Mouse (Mus musculus) MEL (cell line): ENCODE data around the gene Rab33b. TPM values are rescaled to one million over a fixed set of nuclear protein-coding genes. Genes with fewer than 3 reads are reported as not detected.

ENCODE experiments used
- DNase-seq: peaks from one replicate; pipeline ENCODE4 v3.0.0; 2011; ENCODE audit warnings: low read depth, low spot score
- H3K27ac ChIP-seq: 2 replicates; pipeline ENCODE4 v1.5.1; 2012; ENCODE audit warnings: low read depth, mild to moderate bottlenecking, control low read depth, low read length, moderate library complexity; ENCODE audit not compliant: control insufficient read depth
- H3K27me3 ChIP-seq, 2 experiments: fragments of 150-350 bp in 1 of 2; sonication (generic) in 1 of 2; 2 replicates each; pipeline ENCODE4 v1.6.1; 2012; ENCODE audit warnings: low read length in 2 of 2, mild to moderate bottlenecking in 2 of 2, improper control_type of control experiment in 1 of 2, moderate library complexity in 1 of 2; ENCODE audit not compliant: insufficient read depth in 2 of 2, control insufficient read depth in 1 of 2
- H3K36me3 ChIP-seq, 2 experiments: 2 replicates each; pipeline ENCODE4 v1.6.1; 2012 to 2014; ENCODE audit warnings: low read length in 2 of 2, improper control_type of control experiment in 1 of 2, inconsistent platforms in 1 of 2, mild to moderate bottlenecking in 1 of 2; ENCODE audit not compliant: insufficient read depth in 2 of 2, control insufficient read depth in 1 of 2
- H3K4me1 ChIP-seq, 2 experiments: fragments of 150-350 bp in 1 of 2; sonication (generic) in 1 of 2; 2 replicates each; pipeline ENCODE4 v1.6.1; 2012; ENCODE audit warnings: low read length in 2 of 2, improper control_type of control experiment in 1 of 2, mild to moderate bottlenecking in 1 of 2; ENCODE audit not compliant: insufficient read depth in 2 of 2, control insufficient read depth in 1 of 2
- H3K4me3 ChIP-seq, 2 experiments: fragments of 150-350 bp in 1 of 2; sonication (generic) in 1 of 2; 2 replicates each; pipeline ENCODE4 v1.5.1; 2012; ENCODE audit warnings: low read depth in 2 of 2, low read length in 2 of 2, mild to moderate bottlenecking in 2 of 2, moderate library complexity in 2 of 2, control low read depth in 1 of 2, improper control_type of control experiment in 1 of 2; ENCODE audit not compliant: control insufficient read depth in 1 of 2, insufficient read depth in 1 of 2
- H3K79me2 ChIP-seq: 2 replicates; pipeline ENCODE4 v1.6.1; 2012; ENCODE audit warnings: mild to moderate bottlenecking, low read length, moderate library complexity; ENCODE audit not compliant: control insufficient read depth, poor library complexity, insufficient read depth
- H3K9ac ChIP-seq: 2 replicates; pipeline ENCODE4 v1.6.1; 2012; ENCODE audit warnings: low read depth, mild to moderate bottlenecking, control low read depth, low read length, moderate library complexity; ENCODE audit not compliant: control insufficient read depth, poor library complexity, severe bottlenecking
- H3K9me3 ChIP-seq: fragments of 150-350 bp; sonication (generic); replicated peaks from 2 replicates; pipeline ENCODE4 v1.6.1; 2012; ENCODE audit warnings: mild to moderate bottlenecking, low read length, improper control_type of control experiment, moderate library complexity; ENCODE audit not compliant: insufficient read depth
- BHLHE40 ChIP-seq: IDR thresholded peaks from 2 replicates; pipeline ENCODE4 v1.6.1; 2012; ENCODE audit warnings: low read depth, mild to moderate bottlenecking, inconsistent platforms, low read length, improper control_type of control experiment, borderline replicate concordance
- CTCF ChIP-seq, 3 experiments: IDR thresholded peaks in 2 of 3; conservative IDR thresholded peaks in 1 of 3; 2 replicates each; pipeline ENCODE4 v1.5.1; 2011 to 2012; ENCODE audit warnings: low read length in 3 of 3, low read depth in 2 of 3, mild to moderate bottlenecking in 2 of 3, improper control_type of control experiment in 1 of 3, inconsistent platforms in 1 of 3, mixed read lengths in 1 of 3, moderate library complexity in 1 of 3; ENCODE audit not compliant: control insufficient read depth in 1 of 3, insufficient read depth in 1 of 3, poor library complexity in 1 of 3, severe bottlenecking in 1 of 3
- ELF1 ChIP-seq: IDR thresholded peaks from 2 replicates; pipeline ENCODE4 v1.6.1; 2014; ENCODE audit warnings: low read depth, mild to moderate bottlenecking, inconsistent platforms, low read length, improper control_type of control experiment, moderate library complexity
- ETS1 ChIP-seq: IDR thresholded peaks from 2 replicates; pipeline ENCODE4 v1.6.1; 2012; ENCODE audit warnings: low read depth, mild to moderate bottlenecking, inconsistent platforms, low read length, improper control_type of control experiment, moderate library complexity
- JUND ChIP-seq: IDR thresholded peaks from 2 replicates; pipeline ENCODE4 v1.6.1; 2011; ENCODE audit warnings: low read depth, mild to moderate bottlenecking, improper control_type of control experiment, low read length
- MAX ChIP-seq: IDR thresholded peaks from 2 replicates; pipeline ENCODE4 v1.6.1; 2011; ENCODE audit warnings: low read length, improper control_type of control experiment
- MEF2A ChIP-seq: IDR thresholded peaks from 2 replicates; pipeline ENCODE4 v1.6.1; 2014; ENCODE audit warnings: low read depth, mild to moderate bottlenecking, inconsistent platforms, low read length, improper control_type of control experiment; ENCODE audit not compliant: poor library complexity, insufficient replicate concordance, severe bottlenecking; ENCODE audit errors: extremely low read depth
- MXI1 ChIP-seq: IDR thresholded peaks from 2 replicates; pipeline ENCODE4 v1.6.1; 2011; ENCODE audit warnings: mild to moderate bottlenecking, low read depth, low read length, improper control_type of control experiment
- NELFE ChIP-seq: IDR thresholded peaks from 2 replicates; pipeline ENCODE4 v1.6.1; 2011; ENCODE audit warnings: low read depth, low read length, improper control_type of control experiment
- POLR2A ChIP-seq, 2 experiments: IDR thresholded peaks; 2 replicates each; pipeline ENCODE4 v1.6.1; 2011 to 2012; ENCODE audit warnings: low read length in 2 of 2, mild to moderate bottlenecking in 2 of 2, control low read depth in 1 of 2, improper control_type of control experiment in 1 of 2, low read depth in 1 of 2, moderate library complexity in 1 of 2; ENCODE audit not compliant: control insufficient read depth in 1 of 2, insufficient read depth in 1 of 2, poor library complexity in 1 of 2
- POLR2AphosphoS5 ChIP-seq: IDR thresholded peaks from 2 replicates; pipeline ENCODE4 v1.6.1; 2012; ENCODE audit warnings: low read depth, borderline replicate concordance, mild to moderate bottlenecking, inconsistent platforms, low read length, moderate library complexity, mixed read lengths
- RAD21 ChIP-seq: IDR thresholded peaks from 2 replicates; pipeline ENCODE4 v1.6.1; 2011; ENCODE audit warnings: mild to moderate bottlenecking, low read depth, low read length, improper control_type of control experiment
- RCOR1 ChIP-seq: IDR thresholded peaks from 2 replicates; pipeline ENCODE4 v1.6.1; 2012; ENCODE audit warnings: low read depth, mild to moderate bottlenecking, inconsistent platforms, low read length, improper control_type of control experiment
- SIN3A ChIP-seq: IDR thresholded peaks from 2 replicates; pipeline ENCODE4 v1.6.1; 2012; ENCODE audit warnings: low read length, improper control_type of control experiment, inconsistent platforms
- TBP ChIP-seq: IDR thresholded peaks from 2 replicates; pipeline ENCODE4 v1.8.0; 2011; ENCODE audit warnings: low read depth, low read length, improper control_type of control experiment
- TCF12 ChIP-seq: IDR thresholded peaks from 2 replicates; pipeline ENCODE4 v1.6.1; 2014; ENCODE audit warnings: low read depth, mild to moderate bottlenecking, inconsistent platforms, low read length, improper control_type of control experiment, moderate library complexity
- ZKSCAN1 ChIP-seq: IDR thresholded peaks from 2 replicates; pipeline ENCODE4 v1.6.1; 2012; ENCODE audit warnings: low read depth, mild to moderate bottlenecking, inconsistent platforms, low read length, improper control_type of control experiment, moderate library complexity
- polyA plus RNA-seq, 2 experiments: library from polyadenylated mRNA; stranded (reverse) in 1 of 2; unstranded in 1 of 2; fragments of >175 nt in 1 of 2; fragments of >200 nt in 1 of 2; gene quantifications; 2 replicates each; pipeline versions ENCODE4 v1.2.1 to v1.2.4; 2012; ENCODE audit warnings: low replicate concordance in 2 of 2, low read depth in 1 of 2; ENCODE audit not compliant: insufficient read length in 2 of 2, insufficient read depth in 1 of 2, missing spikeins in 1 of 2
- total RNA-seq: library from RNA; depleted of rRNA; stranded (reverse); fragments of 300-350 nt; gene quantifications from 2 replicates; pipeline ENCODE4 v1.2.3, GENCODE M21; 2012

The Rab33b gene
- total and polyA plus RNA-seq, 3 experiments = 4.9 to 5.2 TPM; not detected in 1

- Histone ChIP-seq H3K27ac (no peak overlapping the region), H3K9ac (no peak overlapping the region), H3K27me3 (no peaks in the 10 kb centered on the region), H3K4me3 (no peak overlapping the region), H3K79me2 (peaks cover 4% of the 10 kb centered on the region), H3K36me3 (peaks cover 0 to 7% of the 10 kb centered on the region in 2 experiments; a peak in 2 of 4 replicates), H3K9me3 (no peaks in the 10 kb centered on the region), H3K4me1 (peaks cover 0 to 3% of the 10 kb centered on the region in 2 experiments; a peak in 1 of 4 replicates)
- no peak for DNase-seq
- TF ChIP-seq SIN3A (no peak), MXI1 (no peak), RAD21 (no peak), POLR2A (IDR thresholded peaks at IDR 0.05; ENCODE audit: control insufficient read depth in 1 of 2, insufficient read depth in 1 of 2, low read depth in 1 of 2, low read length in 2 of 2, poor library complexity in 1 of 2) (no peak), CTCF (IDR thresholded peaks at IDR 0.05 in 2 of 3, conservative IDR thresholded peaks at IDR 0.05 in 1 of 3; ENCODE audit: control insufficient read depth in 1 of 3, insufficient read depth in 1 of 3, low read depth in 2 of 3, low read length in 3 of 3, poor library complexity in 1 of 3, severe bottlenecking in 1 of 3) (no peak), RCOR1 (no peak)
Observed at GRCm38 (mm10) chr3:51481881-51482280, 1.8 kb upstream of the Rab33b start.

GRCm38 (mm10) chr3:51482781-51483180, 939 bp upstream of the Rab33b start:
- Histone ChIP-seq H3K36me3 (peaks cover 0 to 7% of the 10 kb centered on the region in 2 experiments; a peak in 2 of 4 replicates), H3K4me1 (peaks cover 0 to 3% of the 10 kb centered on the region in 2 experiments; a peak in 1 of 4 replicates), H3K9me3 (no peaks in the 10 kb centered on the region), H3K4me3 (peak overlapping the region in 1 of 2 experiments; percentile 71; a peak in 1 of 4 replicates), H3K27ac (no peak overlapping the region), H3K9ac (peak overlapping the region; percentile 86; the same call in 1 of the 2 replicates), H3K79me2 (peaks cover 6% of the 10 kb centered on the region), H3K27me3 (no peaks in the 10 kb centered on the region)
- DNase-seq = no peak
- TF ChIP-seq MEF2A (no peak), TBP (no peak), RCOR1 (no peak), ELF1 (no peak), MAX (no peak), MXI1 (no peak), ETS1 (no peak), TCF12 (no peak), NELFE (no peak), BHLHE40 (no peak), POLR2AphosphoS5 (no peak), JUND (no peak), ZKSCAN1 (no peak)
- TF ChIP-seq, all 39 proteins: peak for 0
